Mouse (Mus musculus): ENCODE measurements around the gene Tmem150c. TPM values are rescaled to one million over a fixed set of nuclear protein-coding genes. Genes with fewer than 3 reads are reported as not detected.

Gene Tmem150c
- polyA plus RNA-seq, 1 experiment from 2014 or later, result 0.11 TPM

GRCm38 (mm10) chr5:100096955-100097354 is 62.7 kb downstream of the Tmem150c start:
- no peaks in the 10 kb centered on the region for H3K79me2 ChIP-seq (ENCODE audit: inconsistent target)
- 70% methylated on average over 5 of the region's 5 CpGs for WGBS (ENCODE audit: missing documents)
- no peak overlapping the region for H3K27ac ChIP-seq
- H3K4me3 ChIP-seq (ENCODE audit: inconsistent target), result no peak overlapping the region
- no peaks in the 10 kb centered on the region for H3K36me3 ChIP-seq (ENCODE audit: inconsistent target)

GRCm38 (mm10) chr5:100091602-100092001 is 68.0 kb downstream of the Tmem150c start:
- Histone ChIP-seq H3K4me3 (ENCODE audit: inconsistent target) (no peak overlapping the region), H3K36me3 (ENCODE audit: inconsistent target) (no peaks in the 10 kb centered on the region), H3K27ac (no peak overlapping the region), H3K79me2 (ENCODE audit: inconsistent target) (no peaks in the 10 kb centered on the region)
- 39% methylated on average over 17 of the region's 17 CpGs for WGBS (ENCODE audit: missing documents)

GRCm38 (mm10) chr5:100091263-100091594 is 68.4 kb downstream of the Tmem150c start:
- no peak overlapping the region for H3K4me3 ChIP-seq (ENCODE audit: inconsistent target)
- H3K79me2 ChIP-seq (ENCODE audit: inconsistent target), result no peaks in the 10 kb centered on the region
- 71% methylated on average over 10 of the region's 10 CpGs for WGBS (ENCODE audit: missing documents)
- H3K27ac ChIP-seq, result no peak overlapping the region
- H3K36me3 ChIP-seq (ENCODE audit: inconsistent target), result no peaks in the 10 kb centered on the region

GRCm38 (mm10) chr5:100090515-100091262 is 68.9 kb downstream of the Tmem150c start:
- H3K4me3 ChIP-seq (ENCODE audit: inconsistent target), result no peak overlapping the region
- no peak overlapping the region for H3K27ac ChIP-seq
- H3K36me3 ChIP-seq (ENCODE audit: inconsistent target), result no peaks in the 10 kb centered on the region
- WGBS (ENCODE audit: missing documents), result 71% methylated on average over 12 of the region's 12 CpGs
- no peaks in the 10 kb centered on the region for H3K79me2 ChIP-seq (ENCODE audit: inconsistent target)

GRCm38 (mm10) chr5:100085097-100085496 is 74.5 kb downstream of the Tmem150c start:
- 79% methylated on average over 8 of the region's 8 CpGs for WGBS (ENCODE audit: missing documents)
- no peak overlapping the region for H3K4me3 ChIP-seq (ENCODE audit: inconsistent target)
- no peaks in the 10 kb centered on the region for H3K79me2 ChIP-seq (ENCODE audit: inconsistent target)
- H3K36me3 ChIP-seq (ENCODE audit: inconsistent target), result no peaks in the 10 kb centered on the region
- H3K27ac ChIP-seq, result no peak overlapping the region

- H3K36me3 ChIP-seq (ENCODE audit: inconsistent target), result no peaks in the 10 kb centered on the region
These were observed 75.5 kb downstream of the Tmem150c start for GRCm38 (mm10) chr5:100083953-100084562.

GRCm38 (mm10) chr5:100082006-100082405 is 77.6 kb downstream of the Tmem150c start:
- Histone ChIP-seq H3K79me2 (ENCODE audit: inconsistent target) (no peaks in the 10 kb centered on the region), H3K27ac (no peak overlapping the region), H3K4me3 (ENCODE audit: inconsistent target) (no peak overlapping the region), H3K36me3 (ENCODE audit: inconsistent target) (no peaks in the 10 kb centered on the region)
- 23% methylated on average over 4 of the region's 4 CpGs for WGBS (ENCODE audit: missing documents)

More at GRCm38 (mm10) chr5:100083953-100084562, 75.5 kb downstream of the Tmem150c start:
- H3K27ac ChIP-seq, result no peak overlapping the region
- H3K4me3 ChIP-seq (ENCODE audit: inconsistent target), result no peak overlapping the region
- whole genome bisulfite sequencing (ENCODE audit: missing documents), result 79% methylated on average over 12 of the region's 12 CpGs
- no peaks in the 10 kb centered on the region for H3K79me2 ChIP-seq (ENCODE audit: inconsistent target)

- H3K79me2 ChIP-seq (ENCODE audit: inconsistent target), result no peaks in the 10 kb centered on the region
- H3K27ac ChIP-seq, result no peak overlapping the region
- 91% methylated on average over 8 of the region's 8 CpGs for WGBS (ENCODE audit: missing documents)
- H3K4me3 ChIP-seq (ENCODE audit: inconsistent target), result no peak overlapping the region
- H3K36me3 ChIP-seq (ENCODE audit: inconsistent target), result no peaks in the 10 kb centered on the region
These were observed 79.7 kb downstream of the Tmem150c start for GRCm38 (mm10) chr5:100079931-100080275.

GRCm38 (mm10) chr5:100079040-100079930 is 80.3 kb downstream of the Tmem150c start:
- WGBS (ENCODE audit: missing documents), result 41% methylated on average over 36 of the region's 36 CpGs
- no peak overlapping the region; the same call in 1 of the 2 replicates for H3K4me3 ChIP-seq (ENCODE audit: inconsistent target)
- no peak overlapping the region for H3K27ac ChIP-seq
- H3K79me2 ChIP-seq (ENCODE audit: inconsistent target), result no peaks in the 10 kb centered on the region
- H3K36me3 ChIP-seq (ENCODE audit: inconsistent target), result no peaks in the 10 kb centered on the region

- Histone ChIP-seq H3K79me2 (ENCODE audit: inconsistent target) (no peaks in the 10 kb centered on the region), H3K27ac (no peak overlapping the region), H3K4me3 (ENCODE audit: inconsistent target) (no peak overlapping the region), H3K36me3 (ENCODE audit: inconsistent target) (no peaks in the 10 kb centered on the region)
- WGBS (ENCODE audit: missing documents), result 74% methylated on average over 4 of the region's 4 CpGs
These were observed 85.0 kb downstream of the Tmem150c start for GRCm38 (mm10) chr5:100074571-100074970.

GRCm38 (mm10) chr5:100072557-100072956 is 87.1 kb downstream of the Tmem150c start:
- Histone ChIP-seq H3K27ac (no peak overlapping the region), H3K36me3 (ENCODE audit: inconsistent target) (peaks cover 5% of the 10 kb centered on the region; the same call in 1 of the 2 replicates), H3K79me2 (ENCODE audit: inconsistent target) (no peaks in the 10 kb centered on the region), H3K4me3 (ENCODE audit: inconsistent target) (no peak overlapping the region)
- 88% methylated on average over 9 of the region's 9 CpGs for WGBS (ENCODE audit: missing documents)

- Histone ChIP-seq H3K36me3 (ENCODE audit: inconsistent target) (peaks cover 15% of the 10 kb centered on the region; the same call in 1 of the 2 replicates), H3K79me2 (ENCODE audit: inconsistent target) (no peaks in the 10 kb centered on the region), H3K4me3 (ENCODE audit: inconsistent target) (no peak overlapping the region), H3K27ac (no peak overlapping the region)
- WGBS (ENCODE audit: missing documents), result 84% methylated on average over 5 of the region's 5 CpGs
These were observed 88.1 kb downstream of the Tmem150c start for GRCm38 (mm10) chr5:100071541-100071940.

- Histone ChIP-seq H3K27ac (no peak overlapping the region), H3K79me2 (ENCODE audit: inconsistent target) (no peaks in the 10 kb centered on the region), H3K4me3 (ENCODE audit: inconsistent target) (no peak overlapping the region), H3K36me3 (ENCODE audit: inconsistent target) (peaks cover 18% of the 10 kb centered on the region; the same call in 1 of the 2 replicates)
- 15% methylated on average over 3 of the region's 3 CpGs for WGBS (ENCODE audit: missing documents)
These were observed 89.4 kb downstream of the Tmem150c start for GRCm38 (mm10) chr5:100070255-100070654.

GRCm38 (mm10) chr5:100069526-100069925 is 90.1 kb downstream of the Tmem150c start:
- 100% methylated on average over 2 of the region's 2 CpGs for WGBS (ENCODE audit: missing documents)
- H3K36me3 ChIP-seq (ENCODE audit: inconsistent target), result peaks cover 23% of the 10 kb centered on the region; the same call in 1 of the 2 replicates
- no peak overlapping the region for H3K4me3 ChIP-seq (ENCODE audit: inconsistent target)
- H3K27ac ChIP-seq, result no peak overlapping the region
- H3K79me2 ChIP-seq (ENCODE audit: inconsistent target), result no peaks in the 10 kb centered on the region
